Comparison of ENCODE assay signal across 7 mouse cellular contexts in the genomic region with DNA sequence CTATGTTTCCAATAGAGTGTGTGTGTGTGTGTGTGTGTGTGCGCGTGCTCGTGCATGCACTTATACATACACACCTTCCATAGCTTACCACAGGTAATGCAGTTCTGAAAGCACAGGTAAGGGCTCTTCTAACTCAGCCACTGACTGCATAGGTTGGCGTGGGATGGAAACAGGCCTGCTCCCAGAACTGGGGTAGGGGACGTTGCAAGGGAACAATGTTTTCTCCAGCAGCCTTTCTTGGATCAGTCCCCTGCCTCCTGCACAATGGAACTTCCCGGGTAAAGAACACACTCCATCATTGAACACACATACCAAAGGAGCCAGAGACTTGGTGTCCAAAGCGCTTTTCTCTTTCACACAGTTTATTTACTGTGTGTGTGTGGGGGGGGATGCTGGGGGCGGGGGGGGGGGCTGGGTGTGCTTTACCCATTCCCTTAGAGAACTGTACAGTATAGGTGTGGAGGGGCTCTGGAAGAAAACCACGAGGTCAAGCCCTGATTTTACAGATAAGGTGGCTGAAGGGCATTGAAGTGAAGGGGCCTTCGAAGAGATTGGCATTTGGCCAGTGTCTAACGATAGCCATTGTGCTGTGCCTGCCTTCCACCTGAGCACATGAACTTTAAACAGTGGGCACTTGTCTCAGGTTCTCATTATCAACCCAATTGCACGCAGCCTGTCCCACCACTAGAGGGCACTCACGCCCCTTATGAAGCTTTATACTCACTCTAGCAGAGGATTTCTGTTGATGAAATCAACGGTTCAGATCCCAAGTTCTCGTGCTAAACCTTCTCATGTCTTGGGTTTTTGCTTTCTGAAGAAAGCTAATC. TPM values are rescaled to one million over a fixed set of nuclear protein-coding genes. Genes with fewer than 3 reads are reported as not detected.
DNase-seq lines count a peak whose midpoint lies in the region; ATAC-seq and TF ChIP-seq lines count a peak whose summit lies in the region.

No protein-coding gene starts in this region.

- DNase-seq in CD8-positive naive resting alpha-beta T cell, adult 2 months (ENCODE audit: low read depth in 2 of 2, low spot score in 2 of 2), result peak; percentile 14 to 19
- DNase-seq in NIH3T3 (ENCODE audit: low read depth), result peak; percentile 81
- DNase-seq in cerebellum, postnatal 25 days, result peak; percentile 58 to 77
- peak; percentile 13 for DNase-seq in gastrocnemius, postnatal 25 days
- peak; percentile 67 for DNase-seq in kidney, postnatal 14 days
- DNase-seq in liver, embryonic 14.5 days (ENCODE audit: low read depth in 3 of 3, low spot score in 3 of 3), result peak in 2 of 3 experiments; percentile 11 to 23
- peak; percentile 84 to 87 for DNase-seq in right cerebral cortex, adult 2 months (ENCODE audit: low spot score in 2 of 2)

- peak; percentile 87 for TF ChIP-seq CTCF in liver, embryonic 14.5 days (IDR thresholded peaks at IDR 0.05; ENCODE audit: low read depth)

- H3K9ac ChIP-seq in liver, embryonic 14.5 days (replicated peaks), result no peak overlapping the region

- no peak for TF ChIP-seq EP300 in liver, embryonic 14.5 days (IDR thresholded peaks at IDR 0.05; ENCODE audit: low read depth)

- H3K9me3 ChIP-seq in liver, embryonic 14.5 days (ENCODE audit: control insufficient read depth, low read length), result no peaks in the 10 kb centered on the region

- H3K4me3 ChIP-seq in liver, embryonic 14.5 days (ENCODE audit: insufficient read depth in 1 of 2, low read depth in 2 of 2, low read length in 2 of 2), result no peak overlapping the region

- H3K27me3 ChIP-seq in liver, embryonic 14.5 days (ENCODE audit: control insufficient read depth, insufficient read depth, low read length), result no peaks in the 10 kb centered on the region

- H3K27ac ChIP-seq in liver, embryonic 14.5 days, result no peak overlapping the region

- 32% methylated on average over 15 of the region's 15 CpGs for WGBS in liver, embryonic 14.5 days (ENCODE audit: insufficient replicate concordance)

- ATAC-seq in liver, embryonic 14.5 days (ENCODE audit: insufficient read depth), result no peak

- H3K4me2 ChIP-seq in liver, embryonic 14.5 days (ENCODE audit: low read depth), result no peak overlapping the region

- no peaks in the 10 kb centered on the region for H3K36me3 ChIP-seq in liver, embryonic 14.5 days (replicated peaks; ENCODE audit: control insufficient read depth, insufficient read depth, low read depth)

- no peaks in the 10 kb centered on the region for H3K4me1 ChIP-seq in liver, embryonic 14.5 days (replicated peaks; ENCODE audit: control insufficient read depth in 2 of 2, insufficient read depth in 2 of 2, low read length in 1 of 2)

RNA-seq across cellular contexts. Expression of a gene that starts 48.0 kb away (rescaled TPM):
- total RNA-seq in gastrocnemius, postnatal 25 days (2021), result under 1 TPM; 0.20 to 0.27 TPM
- not detected in 2 replicates for polyA plus RNA-seq in liver, embryonic 14.5 days (2012; rRNA removed)
- not detected in 2 replicates for polyA plus RNA-seq in liver, embryonic 14.5 days (2014; fragmentation: Nextera tagmentation; extraction: Ambion mirVana)

Comparison
In these comparisons a context has a peak if more than half of its experiments do, and no peak if none do; other contexts are left out.
1. DNase-seq: peak in every context shown above with its lines; median percentile 86 in right cerebral cortex, adult 2 months; 81 in NIH3T3; 68 in cerebellum, postnatal 25 days; 67 in kidney, postnatal 14 days; 17 in liver, embryonic 14.5 days; 16 in CD8-positive naive resting alpha-beta T cell, adult 2 months; 13 in gastrocnemius, postnatal 25 days.